Mouse (Mus musculus) hindbrain, embryonic 12.5 days (tissue): Measurements from ENCODE around the gene BC067074. TPM values are rescaled to one million over a fixed set of nuclear protein-coding genes. Genes with fewer than 3 reads are reported as not detected.

Experiments
- ATAC-seq: fragments of 200-750 bp; cut with Nextera tagmentation; 2 replicates; pipeline ENCODE4 v1.8.0; 2017; ENCODE audit warnings: moderate TSS enrichment; ENCODE audit not compliant: low FRiP score
- H3K27ac ChIP-seq: fragments of 300-500 bp; sonication (generic); 2 replicates; pipeline ENCODE4 v1.5.1; 2016; ENCODE audit warnings: mild to moderate bottlenecking
- H3K27me3 ChIP-seq: fragments of 300-500 bp; sonication (generic); 2 replicates; pipeline ENCODE4 v1.6.1; 2016; ENCODE audit warnings: mild to moderate bottlenecking
- H3K36me3 ChIP-seq: fragments of 300-500 bp; sonication (generic); 2 replicates; pipeline ENCODE4 v1.6.1; 2016; ENCODE audit warnings: mild to moderate bottlenecking
- H3K4me1 ChIP-seq: fragments of 300-500 bp; sonication (generic); 2 replicates; pipeline ENCODE4 v1.6.1; 2016
- H3K4me2 ChIP-seq: fragments of 300-500 bp; sonication (generic); replicated peaks from 2 replicates; pipeline ENCODE4 v1.6.1; 2016; ENCODE audit warnings: mild to moderate bottlenecking
- H3K4me3 ChIP-seq: fragments of 300-500 bp; sonication (generic); 2 replicates; pipeline ENCODE4 v1.5.1; 2016; ENCODE audit warnings: mild to moderate bottlenecking
- H3K9ac ChIP-seq: fragments of 300-500 bp; sonication (generic); 2 replicates; pipeline ENCODE4 v1.6.1; 2016; ENCODE audit warnings: mild to moderate bottlenecking, moderate library complexity
- H3K9me3 ChIP-seq: fragments of 300-500 bp; sonication (generic); replicated peaks from 2 replicates; pipeline ENCODE4 v1.6.1; 2016; ENCODE audit warnings: mild to moderate bottlenecking
- WGBS: fragments of 180-500 bp; shearing (Covaris S2); methylation state at CpG from one replicate; pipeline ENCODE4 v1.1.7; 2016; 5-methylcytosine and 5-hydroxymethylcytosine counted together
- polyA plus RNA-seq: library from polyadenylated mRNA; unstranded; fragments of >200 nt; fragmentation: Nextera tagmentation; extraction: Ambion mirVana; gene quantifications from 2 replicates; pipeline ENCODE4 v1.2.1, GENCODE M21; 2016

Gene BC067074
- polyA plus RNA-seq, 1 experiment from 2014 or later, result 3.5 TPM

GRCm38 (mm10) chr13:113393386-113393785 is 100.4 kb downstream of the BC067074 start:
- 93% methylated on average over 6 of the region's 6 CpGs for WGBS
- no peak overlapping the region for H3K4me3 ChIP-seq
- ATAC-seq, result no peak
- no peaks in the 10 kb centered on the region for H3K9me3 ChIP-seq
- no peak overlapping the region for H3K27ac ChIP-seq
- no peaks in the 10 kb centered on the region for H3K27me3 ChIP-seq
- no peaks in the 10 kb centered on the region for H3K4me1 ChIP-seq
- no peak overlapping the region for H3K9ac ChIP-seq
- no peak overlapping the region for H3K4me2 ChIP-seq
- H3K36me3 ChIP-seq, result no peaks in the 10 kb centered on the region

DNA sequence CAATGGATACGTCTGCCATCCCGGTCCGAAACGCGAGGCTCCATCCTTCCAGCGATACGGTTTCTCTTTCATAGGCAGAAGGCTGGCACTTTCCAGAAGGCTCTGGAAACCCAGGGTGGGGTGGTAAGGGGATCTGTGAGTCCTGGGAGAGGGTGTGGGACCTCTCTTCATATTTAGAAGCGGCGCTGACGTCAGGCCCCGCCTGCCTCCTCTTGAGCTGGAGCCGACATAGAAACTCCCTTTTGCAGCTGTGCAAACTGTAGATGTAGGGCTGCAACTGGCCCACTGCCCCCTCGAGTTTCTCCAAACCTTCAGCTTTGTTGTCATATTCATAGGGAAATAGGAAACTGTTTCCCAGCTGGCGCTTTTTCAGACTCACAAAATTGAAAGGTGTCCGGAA is 101.6 kb downstream of the BC067074 start:
- 86% methylated on average over 15 of the region's 15 CpGs for WGBS
- Histone ChIP-seq H3K27me3 (no peaks in the 10 kb centered on the region), H3K9ac (no peak overlapping the region), H3K36me3 (no peaks in the 10 kb centered on the region), H3K27ac (no peak overlapping the region), H3K4me3 (no peak overlapping the region), H3K4me1 (no peaks in the 10 kb centered on the region), H3K9me3 (no peaks in the 10 kb centered on the region), H3K4me2 (no peak overlapping the region)
- no peak for ATAC-seq

DNA sequence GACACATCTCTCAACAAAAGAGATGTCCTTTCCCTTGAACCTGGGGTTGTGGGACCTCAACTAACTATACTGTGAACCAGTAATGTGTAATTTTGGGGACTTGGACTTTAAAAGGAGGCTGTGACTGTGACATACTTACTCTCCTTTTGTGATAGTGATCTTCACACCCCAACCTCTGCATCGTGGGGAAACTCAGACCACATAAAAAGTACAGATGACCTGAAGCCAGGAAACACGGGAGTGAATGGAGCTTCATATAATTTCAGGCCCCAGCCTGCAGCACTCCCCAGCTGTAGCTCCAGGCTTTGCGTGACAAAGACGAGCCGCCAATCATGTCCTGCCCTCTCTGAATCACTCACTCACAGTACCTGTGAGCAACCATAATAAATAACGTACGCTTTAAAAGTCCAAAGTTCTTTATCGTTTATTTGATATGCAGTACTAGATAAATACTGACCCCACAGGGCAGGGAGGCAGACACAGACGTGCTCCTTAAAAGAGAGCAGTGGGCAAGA is 104.1 kb downstream of the BC067074 start:
- no peaks in the 10 kb centered on the region for H3K27me3 ChIP-seq

DNA sequence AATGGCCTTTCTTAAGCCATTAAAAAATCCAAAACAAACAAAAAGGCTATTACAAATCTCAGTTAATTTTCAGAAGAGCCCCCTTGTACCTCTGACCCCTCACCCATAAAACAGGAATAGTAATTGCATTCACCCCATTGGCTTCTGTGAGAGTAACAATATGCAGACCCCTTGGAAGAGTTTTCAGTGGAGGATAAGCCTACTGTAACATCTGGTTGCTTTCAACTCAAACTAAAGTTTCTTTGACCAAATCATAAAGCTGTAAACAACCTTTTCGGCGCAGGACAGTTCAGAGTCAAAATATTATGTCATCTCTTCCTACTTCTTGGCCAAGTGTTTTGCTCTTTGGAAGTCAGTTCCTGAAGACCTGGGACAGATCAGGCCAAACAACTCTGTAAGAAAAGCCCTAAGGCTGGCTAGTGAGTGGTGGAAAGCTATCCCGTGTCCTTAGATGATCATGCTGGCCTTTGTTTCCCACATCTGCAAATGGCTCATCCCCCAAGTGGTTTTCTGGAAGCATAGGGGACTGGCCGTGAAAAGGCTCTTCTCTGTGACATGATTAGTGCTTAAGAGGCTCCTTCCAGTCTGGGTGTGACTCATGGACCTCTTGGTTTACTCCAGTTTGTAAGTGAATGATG is 108.5 kb downstream of the BC067074 start:
- Histone ChIP-seq H3K27me3 (no peaks in the 10 kb centered on the region), H3K4me1 (no peaks in the 10 kb centered on the region), H3K4me3 (no peak overlapping the region), H3K9me3 (no peaks in the 10 kb centered on the region), H3K36me3 (no peaks in the 10 kb centered on the region), H3K9ac (no peak overlapping the region), H3K27ac (no peak overlapping the region), H3K4me2 (no peak overlapping the region)
- no peak for ATAC-seq
- WGBS, result 89% methylated on average over 4 of the region's 4 CpGs

More for the DNA sequence above, 104.1 kb downstream of the BC067074 start:
- no peak overlapping the region for H3K4me3 ChIP-seq
- H3K9ac ChIP-seq, result no peak overlapping the region
- no peak for ATAC-seq
- no peaks in the 10 kb centered on the region for H3K9me3 ChIP-seq
- no peak overlapping the region for H3K27ac ChIP-seq
- WGBS, result 86% methylated on average over 9 of the region's 9 CpGs
- no peaks in the 10 kb centered on the region for H3K36me3 ChIP-seq
- H3K4me2 ChIP-seq, result no peak overlapping the region
- no peaks in the 10 kb centered on the region for H3K4me1 ChIP-seq

DNA sequence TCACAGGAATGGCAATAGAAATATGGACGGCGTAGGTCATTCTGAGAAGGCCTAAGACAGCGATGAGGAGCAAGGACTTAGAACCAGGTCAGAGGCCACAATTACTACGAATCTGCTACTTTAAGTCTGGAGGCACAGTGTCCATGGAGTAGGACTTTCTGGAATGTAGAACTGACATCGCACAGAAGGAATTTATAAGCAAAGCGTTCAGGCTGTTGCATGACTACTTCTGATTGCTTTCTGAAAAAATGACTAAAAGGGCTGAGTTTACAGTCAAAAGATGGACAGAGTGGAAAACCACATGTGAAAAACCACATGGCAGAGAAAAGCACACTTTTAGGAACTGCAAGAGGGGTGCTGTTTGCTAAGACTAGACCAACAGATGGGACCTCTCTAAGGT is 110.7 kb downstream of the BC067074 start:
- Histone ChIP-seq H3K36me3 (no peaks in the 10 kb centered on the region), H3K4me3 (no peak overlapping the region), H3K27ac (no peak overlapping the region), H3K9me3 (no peaks in the 10 kb centered on the region), H3K9ac (no peak overlapping the region), H3K4me1 (no peaks in the 10 kb centered on the region), H3K4me2 (no peak overlapping the region), H3K27me3 (no peaks in the 10 kb centered on the region)
- no peak for ATAC-seq
- 87% methylated on average over 6 of the region's 6 CpGs for WGBS

GRCm38 (mm10) chr13:113404172-113404571 is 111.2 kb downstream of the BC067074 start:
- Histone ChIP-seq H3K4me1 (no peaks in the 10 kb centered on the region), H3K27ac (no peak overlapping the region), H3K36me3 (no peaks in the 10 kb centered on the region), H3K27me3 (0 out of 2 replicates have a peak, but pooled peaks cover 2% of the 10 kb centered on the region), H3K9ac (no peak overlapping the region), H3K4me2 (no peak overlapping the region), H3K9me3 (no peaks in the 10 kb centered on the region), H3K4me3 (no peak overlapping the region)
- ATAC-seq, result no peak
- 72% methylated on average over 2 of the region's 2 CpGs for WGBS

DNA sequence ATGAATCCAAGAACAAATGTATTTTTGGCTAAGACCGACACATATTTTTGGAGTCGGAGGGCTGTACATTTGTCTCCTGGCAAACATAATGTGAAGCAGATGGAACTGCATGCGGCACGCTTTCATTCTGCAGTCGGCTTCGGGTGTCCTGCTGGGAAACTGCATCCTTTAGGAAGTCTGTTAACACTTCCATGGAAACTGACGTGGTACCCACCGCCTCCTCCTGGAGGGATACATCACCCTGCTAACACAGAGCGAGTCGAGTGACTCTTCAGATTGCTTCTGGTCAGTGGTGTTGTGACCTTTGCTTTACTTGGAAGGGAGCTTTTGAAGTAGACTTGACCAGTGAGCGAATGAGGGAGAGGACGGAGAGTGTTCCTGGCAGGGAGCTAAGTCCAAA is 117.0 kb downstream of the BC067074 start:
- Histone ChIP-seq H3K27ac (no peak overlapping the region), H3K9me3 (no peaks in the 10 kb centered on the region), H3K36me3 (no peaks in the 10 kb centered on the region), H3K4me2 (no peak overlapping the region), H3K9ac (no peak overlapping the region), H3K27me3 (0 out of 2 replicates have a peak, but pooled peaks cover 2% of the 10 kb centered on the region), H3K4me3 (no peak overlapping the region), H3K4me1 (no peaks in the 10 kb centered on the region)
- no peak for ATAC-seq
- WGBS, result 32% methylated on average over 12 of the region's 12 CpGs

GRCm38 (mm10) chr13:113415527-113415926 is 122.6 kb downstream of the BC067074 start:
- Histone ChIP-seq H3K27ac (no peak overlapping the region), H3K36me3 (no peaks in the 10 kb centered on the region), H3K4me2 (no peak overlapping the region), H3K9ac (no peak overlapping the region), H3K9me3 (no peaks in the 10 kb centered on the region), H3K27me3 (no peaks in the 10 kb centered on the region), H3K4me3 (no peak overlapping the region), H3K4me1 (no peaks in the 10 kb centered on the region; the same call in 1 of the 2 replicates)
- WGBS, result 86% methylated on average over 7 of the region's 7 CpGs
- ATAC-seq, result no peak

DNA sequence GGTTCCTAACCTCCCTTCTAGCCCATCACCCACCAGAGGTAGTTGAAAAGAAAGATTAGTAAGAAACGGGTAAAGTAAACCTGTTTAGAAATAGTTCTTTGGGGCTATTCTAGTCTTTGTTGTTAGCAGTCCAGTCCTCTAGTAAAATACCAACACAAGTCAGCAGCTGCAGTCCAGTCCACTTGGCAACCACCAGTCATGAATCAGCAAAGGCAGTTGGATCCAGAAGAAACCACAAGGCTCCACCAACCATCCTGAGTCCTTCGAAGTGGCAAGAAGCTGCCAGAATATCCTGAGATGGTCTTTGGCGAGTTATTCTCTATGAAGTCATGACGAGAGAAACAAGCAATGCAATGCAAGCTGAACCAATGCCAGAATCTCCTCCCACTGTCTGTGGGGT is 124.0 kb downstream of the BC067074 start:
- Histone ChIP-seq H3K4me1 (no peaks in the 10 kb centered on the region; the same call in 1 of the 2 replicates), H3K9ac (no peak overlapping the region), H3K4me3 (no peak overlapping the region), H3K36me3 (no peaks in the 10 kb centered on the region), H3K27me3 (no peaks in the 10 kb centered on the region), H3K4me2 (no peak overlapping the region), H3K9me3 (no peaks in the 10 kb centered on the region), H3K27ac (no peak overlapping the region)
- 93% methylated on average over 4 of the region's 4 CpGs for WGBS
- no peak for ATAC-seq

GRCm38 (mm10) chr13:113417757-113418483 is 125.0 kb downstream of the BC067074 start:
- H3K4me3 ChIP-seq, result no peak overlapping the region
- no peak overlapping the region for H3K27ac ChIP-seq
- H3K27me3 ChIP-seq, result no peaks in the 10 kb centered on the region
- no peak overlapping the region for H3K4me2 ChIP-seq
- whole genome bisulfite sequencing, result 52% methylated on average over 9 of the region's 9 CpGs
- H3K9me3 ChIP-seq, result no peaks in the 10 kb centered on the region
- H3K36me3 ChIP-seq, result no peaks in the 10 kb centered on the region
- 0 out of 2 replicates have a peak, but pooled peaks have one; percentile 43 for ATAC-seq
- no peak overlapping the region for H3K9ac ChIP-seq
- H3K4me1 ChIP-seq, result no peaks in the 10 kb centered on the region; the same call in 1 of the 2 replicates

- 79% methylated on average over 3 of the region's 3 CpGs for WGBS
- H3K4me1 ChIP-seq, result no peaks in the 10 kb centered on the region; the same call in 1 of the 2 replicates
- no peaks in the 10 kb centered on the region for H3K9me3 ChIP-seq
- H3K4me2 ChIP-seq, result no peak overlapping the region
- H3K4me3 ChIP-seq, result no peak overlapping the region
- no peak overlapping the region for H3K27ac ChIP-seq
- no peaks in the 10 kb centered on the region for H3K27me3 ChIP-seq
- H3K36me3 ChIP-seq, result no peaks in the 10 kb centered on the region
- no peak for ATAC-seq
- no peak overlapping the region for H3K9ac ChIP-seq
These were observed 125.7 kb downstream of the BC067074 start for GRCm38 (mm10) chr13:113418632-113419031.

GRCm38 (mm10) chr13:113421472-113421871 is 128.5 kb downstream of the BC067074 start:
- Histone ChIP-seq H3K27me3 (no peaks in the 10 kb centered on the region), H3K4me1 (no peaks in the 10 kb centered on the region; the same call in 1 of the 2 replicates), H3K27ac (no peak overlapping the region), H3K9me3 (no peaks in the 10 kb centered on the region), H3K4me3 (no peak overlapping the region), H3K9ac (no peak overlapping the region), H3K36me3 (no peaks in the 10 kb centered on the region), H3K4me2 (no peak overlapping the region)
- 81% methylated on average over 3 of the region's 3 CpGs for WGBS
- ATAC-seq, result no peak
